ENCODE assay signal across 8 mouse cellular contexts in genomic region chrX:7728215-7728921, GRCm38 (mm10). TPM values are rescaled to one million over a fixed set of nuclear protein-coding genes. Genes with fewer than 3 reads are reported as not detected.
DNase-seq lines count a peak whose midpoint lies in the region; ATAC-seq lines count a peak whose summit lies in the region.

TSS of gene Praf2 (plus strand) at chrX:7728439.

- 14% methylated on average over 42 of the region's 42 CpGs for WGBS in hindbrain, embryonic 11.5 days

- no peaks in the 10 kb centered on the region for H3K4me1 ChIP-seq in hindbrain, embryonic 11.5 days (replicated peaks; ENCODE audit: control insufficient read depth, insufficient read depth, low read length)

- peak; percentile 75 for DNase-seq in Muller cell, postnatal 12 days (ENCODE audit: inconsistent ontology term)
- peak; percentile 78 for DNase-seq in cerebellum, adult 9-10 months
- peak; percentile 81 to 88 for DNase-seq in frontal cortex, adult 2 months (ENCODE audit: extremely low spot score in 1 of 2, low spot score in 1 of 2)
- peak; percentile 72 for DNase-seq in hindbrain, embryonic 11.5 days (ENCODE audit: low spot score)
- peak; percentile 75 to 83 for DNase-seq in layer of hippocampus, postnatal 14 days (ENCODE audit: low spot score in 2 of 2)
- DNase-seq in lung, postnatal 14 days: peak; percentile 72
- peak; percentile 67 for DNase-seq in retina, adult 2 months (ENCODE audit: low read depth, low spot score)
- peak; percentile 61 to 75 for DNase-seq in thymus, postnatal 36 days

- no peaks in the 10 kb centered on the region for H3K9me3 ChIP-seq in hindbrain, embryonic 11.5 days (ENCODE audit: control insufficient read depth, low read length)

- peak within 1 kb of the TSS; percentile 44 for H3K4me2 ChIP-seq in hindbrain, embryonic 11.5 days (replicated peaks; ENCODE audit: low read depth, low read length)

- H3K9ac ChIP-seq in hindbrain, embryonic 11.5 days (ENCODE audit: low read depth, low read length): peak within 1 kb of the TSS; percentile 40

- H3K4me3 ChIP-seq in hindbrain, embryonic 11.5 days (ENCODE audit: low read depth, low read length): peak within 1 kb of the TSS; percentile 41

- no peaks in the 10 kb centered on the region for H3K27me3 ChIP-seq in hindbrain, embryonic 11.5 days (ENCODE audit: control insufficient read depth, insufficient read depth, low read length)

- peak; percentile 94 for ATAC-seq in hindbrain, embryonic 11.5 days (ENCODE audit: low FRiP score)

- no peaks in the 10 kb centered on the region for H3K36me3 ChIP-seq in hindbrain, embryonic 11.5 days (ENCODE audit: control insufficient read depth, insufficient read depth, low read length)

- H3K27ac ChIP-seq in hindbrain, embryonic 11.5 days (ENCODE audit: low read depth, low read length): no peak within 1 kb of the TSS

RNA-seq across cellular contexts. Expression of gene Praf2, which starts in this region (rescaled TPM):
- polyA plus RNA-seq in frontal cortex, adult 2 months (2012; rRNA removed): 118 and 124 TPM in 2 replicates
- polyA plus RNA-seq in hindbrain, embryonic 11.5 days (2014; fragmentation: Nextera tagmentation; extraction: Ambion mirVana): 98.3 and 108 TPM in 2 replicates
- 100 to 1,000 TPM in 1 of 2 experiments, 10 to 100 TPM in 1; 98.2 to 107 TPM for total RNA-seq in layer of hippocampus, postnatal 14 days (2021)
